Mouse (Mus musculus): ENCODE measurements around the gene S100z. TPM values are rescaled to one million over a fixed set of nuclear protein-coding genes. Genes with fewer than 3 reads are reported as not detected.

Gene S100z
- total RNA-seq, 2 experiments from 2014 or later = not detected

GRCm38 (mm10) chr13:95449730-95450129 lies 28.8 kb downstream of the S100z start:
- DNase-seq (ENCODE audit: low spot score in 2 of 2) = no peak

DNA sequence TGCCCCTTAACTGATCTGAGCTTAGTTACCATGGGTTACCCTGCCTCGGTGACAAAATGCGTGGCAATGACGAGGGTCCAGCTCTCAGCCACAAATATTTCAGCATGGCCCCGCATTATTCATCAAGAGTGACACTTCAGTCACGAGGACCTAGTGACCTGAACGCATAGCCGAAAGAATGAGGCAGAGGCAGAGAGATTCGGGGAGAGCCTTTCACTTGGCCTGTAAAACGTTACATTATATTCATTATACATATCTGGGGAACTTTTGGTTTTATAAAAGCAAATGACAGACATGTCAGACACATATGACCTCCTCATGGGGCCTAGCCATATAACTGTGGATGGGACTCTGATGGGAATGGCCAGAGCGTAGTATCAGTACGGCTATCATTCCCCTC lies 33.7 kb downstream of the S100z start, which contains the start of gene Crhbp:
Gene Crhbp, minus strand, starts transcription at position 101 of the 400 bp plus-strand sequence.
- DNase-seq (ENCODE audit: low spot score in 2 of 2) = no peak

DNA sequence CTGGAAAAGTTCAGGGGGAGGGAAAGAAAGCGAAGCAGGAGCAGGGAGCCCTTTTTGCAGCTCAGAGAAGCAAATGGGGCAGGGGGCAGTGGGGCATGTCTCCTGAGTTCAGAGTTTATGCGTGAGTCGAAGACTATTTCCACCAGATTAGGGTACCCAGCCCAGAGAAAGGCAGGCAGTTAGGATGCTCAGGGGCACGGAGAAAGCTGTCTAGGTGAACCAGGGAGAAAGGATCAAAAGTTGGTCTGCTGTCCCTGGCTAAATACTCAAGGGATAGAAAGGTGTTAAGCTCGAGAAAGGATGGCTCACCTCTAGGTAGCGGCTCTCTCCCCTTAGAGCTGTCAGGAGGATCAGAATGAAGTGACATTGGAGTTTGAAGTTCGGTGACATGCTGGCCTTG lies 34.2 kb downstream of the S100z start:
- DNase-seq (ENCODE audit: low spot score in 2 of 2) = no peak

DNA sequence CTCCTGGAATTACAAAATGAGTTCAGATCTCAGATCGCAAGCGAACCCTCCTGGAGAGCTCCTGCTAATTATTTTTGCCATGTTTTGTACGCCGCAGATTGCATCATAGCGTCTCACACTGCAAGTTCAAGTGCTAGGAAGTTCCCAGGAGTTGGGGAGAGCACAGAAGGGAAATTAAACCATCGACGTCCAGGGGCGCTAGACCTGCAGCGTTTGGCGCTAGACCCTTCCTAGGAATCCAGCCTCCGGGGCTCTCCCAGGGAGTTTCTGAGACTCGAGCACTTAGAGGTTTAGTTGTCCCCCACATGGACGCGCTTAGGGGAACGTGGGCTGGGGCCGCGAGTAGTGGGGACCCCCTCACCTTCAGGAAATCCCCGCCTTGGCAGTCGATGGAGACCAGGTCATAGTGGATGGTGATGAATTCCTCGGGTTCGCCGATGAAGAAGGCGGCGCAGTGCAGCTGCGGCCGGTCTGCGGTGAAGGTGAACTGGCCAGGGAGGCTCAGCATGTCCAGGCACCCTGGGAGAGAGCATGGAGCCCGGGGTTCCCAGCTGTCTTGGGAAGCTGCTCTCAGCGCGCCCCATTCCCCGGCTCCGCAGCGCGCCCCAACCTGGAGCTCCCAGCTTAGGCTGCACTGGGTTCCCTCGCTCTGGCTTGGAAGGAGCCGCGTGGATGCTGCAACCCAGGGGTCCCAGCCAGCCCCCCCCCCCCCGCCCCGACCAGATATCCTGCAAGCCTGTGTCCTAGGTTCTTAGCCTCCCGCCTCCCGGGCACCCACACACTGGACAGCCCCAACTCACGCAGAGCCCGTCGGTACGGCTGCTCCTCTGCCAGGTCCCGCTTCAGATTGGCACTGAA lies 34.9 kb downstream of the S100z start:
- DNase-seq (ENCODE audit: low spot score in 2 of 2) = no peak

DNA sequence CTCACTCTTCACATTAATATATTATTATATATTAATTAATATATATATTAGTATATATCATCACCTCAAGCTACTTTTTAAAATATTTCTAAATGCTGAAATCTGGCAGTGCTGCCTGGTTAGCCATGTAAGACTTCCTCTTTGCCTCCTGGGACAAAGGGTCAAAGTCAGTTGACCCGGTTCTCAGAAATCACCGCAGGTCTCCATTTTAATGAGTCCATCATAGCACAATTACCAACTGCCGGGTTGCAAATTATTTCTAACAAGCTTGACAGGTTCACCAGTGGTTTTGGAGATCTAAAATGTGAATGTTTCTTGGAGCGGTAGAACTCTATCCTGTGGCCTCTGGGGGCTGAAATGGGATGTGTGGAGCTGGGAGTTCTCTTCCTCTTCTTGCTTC lies 35.6 kb downstream of the S100z start:
- DNase-seq (ENCODE audit: low spot score in 2 of 2) = no peak

DNA sequence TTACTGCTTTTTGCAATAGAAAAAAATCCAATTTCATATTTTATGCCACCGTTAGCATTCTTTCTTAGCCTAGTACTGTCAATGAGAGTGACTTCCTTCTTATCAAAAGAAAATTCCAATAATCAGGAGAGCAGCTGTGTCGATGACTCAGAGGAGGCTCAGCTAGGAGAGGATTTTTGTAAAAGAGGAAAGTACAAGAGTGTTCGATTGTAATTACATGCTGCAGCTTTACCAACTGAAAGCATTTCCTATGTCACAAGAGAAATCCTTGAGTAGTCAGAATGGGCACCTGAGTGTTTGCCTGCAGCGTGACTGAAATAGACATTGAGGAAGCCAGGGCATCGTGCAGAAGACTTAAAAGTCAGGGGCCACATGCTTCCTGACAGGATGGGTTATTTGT lies 39.0 kb downstream of the S100z start:
- DNase-seq (ENCODE audit: low spot score in 2 of 2) = no peak

DNA sequence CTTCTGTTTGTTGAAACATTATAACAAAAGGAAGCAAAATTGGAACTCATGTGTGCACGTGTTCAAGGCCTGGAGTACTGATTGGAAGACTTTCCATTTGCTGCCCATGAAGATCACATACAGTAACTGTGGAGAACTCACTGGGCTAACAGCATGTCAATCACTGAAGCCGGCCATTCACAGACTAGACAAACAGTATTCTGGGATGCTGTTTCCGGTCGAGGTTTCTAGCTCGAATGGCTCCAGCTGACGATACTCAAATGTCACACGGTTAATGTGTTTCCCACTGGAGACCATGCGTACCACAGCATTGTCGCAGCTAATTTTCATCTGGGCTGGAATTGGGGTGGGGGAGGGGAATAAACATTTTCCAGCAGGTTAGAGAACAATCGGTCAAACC lies 46.8 kb downstream of the S100z start:
- no peak for DNase-seq (ENCODE audit: low spot score in 2 of 2)

- DNase-seq (ENCODE audit: low spot score in 2 of 2) = no peak
These were observed 51.0 kb downstream of the S100z start for GRCm38 (mm10) chr13:95427499-95427898.

Other genes with a start within 250 kb of the S100z start
- 100 to 1,000 TPM; 105 to 109 TPM for gene Pde8b, start 228.4 kb downstream of the S100z start, total RNA-seq (2021)
- gene Zbed3, start 155.1 kb downstream of the S100z start, total RNA-seq (2021) = 10 to 100 TPM; 11.7 to 13.3 TPM
- 10 to 100 TPM; 50.4 to 52.2 TPM for gene Aggf1, start 103.4 kb downstream of the S100z start, total RNA-seq (2021)
- 10 to 100 TPM; 24.3 to 25.2 TPM for gene Crhbp, start 33.8 kb downstream of the S100z start, total RNA-seq (2021)
- gene F2rl1, start 46.5 kb upstream of the S100z start, total RNA-seq (2021) = under 1 TPM; 0.15 to 0.22 TPM
- gene F2r, start 139.8 kb upstream of the S100z start, total RNA-seq (2021) = 1 to 10 TPM; 3.7 to 4.0 TPM
- gene F2rl2, start 218.1 kb upstream of the S100z start, total RNA-seq (2021) = under 1 TPM; 0.32 to 0.38 TPM

Measured in layer of hippocampus, adult 18-20 months (tissue).